ENCODE assay signal across 8 mouse cellular contexts in the genomic region with DNA sequence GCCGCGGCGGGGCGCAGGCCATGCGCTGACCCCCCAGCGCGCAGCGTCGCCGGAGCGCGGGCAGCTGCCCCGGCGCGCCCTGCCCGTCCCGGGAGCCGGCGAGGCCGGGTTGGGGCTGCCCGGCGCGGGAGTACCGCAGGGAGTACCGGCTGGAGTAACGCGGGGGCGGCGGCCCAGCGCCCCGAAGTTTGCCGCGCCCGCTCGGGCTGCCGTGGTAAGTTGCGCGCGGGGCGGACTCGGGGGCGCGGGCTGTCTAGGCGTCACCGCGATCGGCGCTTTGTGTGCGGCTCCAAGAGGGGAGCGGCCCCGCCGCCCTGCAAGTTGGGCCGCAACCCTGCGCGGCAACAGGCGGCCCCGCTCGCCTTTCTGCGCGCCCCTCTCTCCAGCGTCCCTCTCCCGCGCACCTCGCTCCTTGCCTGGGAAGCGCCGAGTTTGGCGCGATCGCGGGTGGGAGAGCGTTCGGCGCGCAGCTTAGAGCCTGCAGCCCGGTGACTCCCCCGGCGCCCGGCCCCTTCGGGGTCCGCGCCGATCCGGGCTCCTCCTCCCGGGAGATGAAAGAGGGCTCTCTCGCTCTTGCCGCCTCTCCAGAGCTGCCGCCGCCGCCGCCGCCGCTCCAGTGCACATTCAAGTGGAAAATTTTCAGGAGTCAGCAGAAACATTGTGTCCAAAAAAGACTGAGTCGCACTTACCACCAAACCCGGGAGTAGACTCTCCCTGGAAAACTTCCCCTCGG. TPM values are rescaled to one million over a fixed set of nuclear protein-coding genes. Genes with fewer than 3 reads are reported as not detected.
DNase-seq lines count a peak whose midpoint lies in the region; ATAC-seq and TF ChIP-seq lines count a peak whose summit lies in the region.

No protein-coding gene starts in this region.

- peak overlapping the region; percentile 93 for H3K4me2 ChIP-seq in forebrain, embryonic 16.5 days (ENCODE audit: low read length)
- peak overlapping the region; percentile 78 for H3K4me2 ChIP-seq in heart, postnatal 0 days (ENCODE audit: low read depth, low read length)
- H3K4me2 ChIP-seq in liver, embryonic 16.5 days (ENCODE audit: low read depth, low read length): peak overlapping the region; percentile 60

- peak overlapping the region; percentile 91 for H3K4me3 ChIP-seq in forebrain, embryonic 16.5 days (replicated peaks; ENCODE audit: low read length)
- peak overlapping the region; percentile 86 for H3K4me3 ChIP-seq in heart, postnatal 0 days (ENCODE audit: low read depth, low read length)
- H3K4me3 ChIP-seq in liver, embryonic 16.5 days (ENCODE audit: low read depth, low read length): peak overlapping the region; percentile 61

- no peaks in the 10 kb centered on the region for H3K9me3 ChIP-seq in forebrain, embryonic 16.5 days (ENCODE audit: control insufficient read depth, low read length)
- 0 out of 2 replicates have a peak, but pooled peaks cover 3% of the 10 kb centered on the region for H3K9me3 ChIP-seq in heart, postnatal 0 days (replicated peaks; ENCODE audit: control insufficient read depth, low read length)
- H3K9me3 ChIP-seq in liver, embryonic 16.5 days (replicated peaks; ENCODE audit: control insufficient read depth, low read length): no peaks in the 10 kb centered on the region

- DNase-seq in Patski (ENCODE audit: low read depth, low spot score): no peak
- DNase-seq in cerebellum, adult 11 months: peak; percentile 52
- DNase-seq in heart, postnatal 0 days (ENCODE audit: low spot score): peak; percentile 90
- DNase-seq in kidney, postnatal 25 days: peak; percentile 77 to 89
- DNase-seq in ovary, adult 18-20 months (ENCODE audit: low spot score): peak; percentile 60

- ATAC-seq in Patski: peak; percentile 19
- ATAC-seq in forebrain, embryonic 16.5 days: peak; percentile 54
- ATAC-seq in heart, postnatal 0 days (ENCODE audit: insufficient read depth, low read depth): peak; percentile 64
- peak; percentile 54 for ATAC-seq in liver, embryonic 16.5 days (ENCODE audit: low read depth)
- ATAC-seq in erythroid progenitor cell, adult 5-6 weeks (replicated peaks; ENCODE audit: low FRiP score, poor library complexity, severe bottlenecking): no peak

- CTCF ChIA-PET in Patski (lab: Charles Lee): interaction anchor here (1.2 to 2.1 kb wide), 6 partner anchors 13 to 192 kb away, joined by 3 to 6 read pairs (median 4); no protein-coding TSS in a partner anchor

- H3K4me1 ChIP-seq in forebrain, embryonic 16.5 days (replicated peaks; ENCODE audit: control insufficient read depth, insufficient read depth, low read length): peaks cover 25% of the 10 kb centered on the region
- peaks cover 29% of the 10 kb centered on the region for H3K4me1 ChIP-seq in heart, postnatal 0 days (ENCODE audit: control insufficient read depth, insufficient read depth)
- no peaks in the 10 kb centered on the region for H3K4me1 ChIP-seq in liver, embryonic 16.5 days (ENCODE audit: control insufficient read depth, low read depth, low read length)

- POLR2A ChIA-PET in Patski (lab: Charles Lee): interaction anchor here (0.6 to 2.7 kb wide), 6 partner anchors 10 to 272 kb away, joined by 3 to 7 read pairs (median 4); no protein-coding TSS in a partner anchor

- under 1% methylated on average over 83 of the region's 95 CpGs for WGBS in forebrain, embryonic 16.5 days
- WGBS in heart, postnatal 0 days: under 1% methylated on average over 76 of the region's 95 CpGs
- under 1% methylated on average over 65 of the region's 95 CpGs for WGBS in liver, embryonic 16.5 days (ENCODE audit: insufficient replicate concordance)

- in situ Hi-C loops in Patski (cut with MboI; ENCODE audit: low pct_unique_long_range_greater_than_20kb): loop anchor here (5.0 to 10.0 kb wide), 4 partner anchors 145 to 272 kb away; no protein-coding TSS in a partner anchor

- peak overlapping the region; percentile 92 for H3K27ac ChIP-seq in forebrain, embryonic 16.5 days (ENCODE audit: low read length)
- H3K27ac ChIP-seq in heart, postnatal 0 days (ENCODE audit: low read depth): peak overlapping the region; percentile 99
- peak overlapping the region; percentile 70 for H3K27ac ChIP-seq in liver, embryonic 16.5 days (ENCODE audit: low read length)

- H3K27me3 ChIP-seq in Patski: no peaks in the 10 kb centered on the region
- H3K27me3 ChIP-seq in forebrain, embryonic 16.5 days (replicated peaks; ENCODE audit: control insufficient read depth, insufficient read depth, low read length): no peaks in the 10 kb centered on the region
- H3K27me3 ChIP-seq in heart, postnatal 0 days (ENCODE audit: control insufficient read depth, insufficient read depth, low read length): no peaks in the 10 kb centered on the region
- peaks cover 41% of the 10 kb centered on the region for H3K27me3 ChIP-seq in liver, embryonic 16.5 days (ENCODE audit: control insufficient read depth, insufficient read depth, low read depth, low read length)

- TF ChIP-seq CTCF in Patski (IDR thresholded peaks at IDR 0.05): no peak
- no peak for TF ChIP-seq CTCF in heart, postnatal 0 days (IDR thresholded peaks at IDR 0.05; ENCODE audit: low read depth)

- no peaks in the 10 kb centered on the region for H3K36me3 ChIP-seq in forebrain, embryonic 16.5 days (ENCODE audit: control insufficient read depth, insufficient read depth)
- no peaks in the 10 kb centered on the region for H3K36me3 ChIP-seq in heart, postnatal 0 days (replicated peaks; ENCODE audit: control insufficient read depth, insufficient read depth, low read length)
- H3K36me3 ChIP-seq in liver, embryonic 16.5 days (ENCODE audit: control insufficient read depth, insufficient read depth): no peaks in the 10 kb centered on the region

- no peak for TF ChIP-seq EP300 in heart, postnatal 0 days (IDR thresholded peaks at IDR 0.05; ENCODE audit: low read depth)

- H3K9ac ChIP-seq in forebrain, embryonic 16.5 days (replicated peaks; ENCODE audit: low read depth, low read length): peak overlapping the region; percentile 84
- peak overlapping the region; percentile 94 for H3K9ac ChIP-seq in heart, postnatal 0 days (replicated peaks; ENCODE audit: low read depth, low read length)
- H3K9ac ChIP-seq in liver, embryonic 16.5 days (ENCODE audit: low read depth, low read length): peak overlapping the region; percentile 56

RNA-seq across cellular contexts. Expression of a gene that starts 0.6 kb away (rescaled TPM):
- polyA plus RNA-seq in Patski (2021): 56.4 TPM
- 10.3 and 17.6 TPM in 2 replicates for polyA plus RNA-seq in forebrain, embryonic 16.5 days (2015; fragmentation: Nextera tagmentation; extraction: Ambion mirVana)
- total RNA-seq in heart, postnatal 0 days (2014; rRNA removed; ENCODE audit: low replicate concordance): 63.9 and 87.9 TPM in 2 replicates
- polyA plus RNA-seq in heart, postnatal 0 days (2015; fragmentation: Nextera tagmentation; extraction: Ambion mirVana): 19.0 and 20.8 TPM in 2 replicates
- 1.5 and 1.7 TPM in 2 replicates for polyA plus RNA-seq in liver, embryonic 16.5 days (2015; fragmentation: Nextera tagmentation; extraction: Ambion mirVana)
- total RNA-seq in erythroid progenitor cell, adult 5-6 weeks (2015; ENCODE audit: low replicate concordance): not detected in 2 replicates
- not detected in 2 replicates for total RNA-seq in erythroid progenitor cell, adult 5-6 weeks (2017; ENCODE audit: low replicate concordance)
